Comparison of ENCODE assay signal across 19 mouse cellular contexts in genomic region chr2:78416574-78417109, GRCm38 (mm10).
"Had no signal": no experiment of that assay in that cellular context is flagged by ENCODE, and none has a peak within 500 bp of the region (broad histone marks: within the 10 kb centered on the region; RNA-seq: fewer than 3 reads in every experiment).

No protein-coding gene starts in this region.

- H3K27ac ChIP-seq: layer of hippocampus, adult 2 months; left cerebral cortex, adult 2 months; limb, embryonic 12.5 days; limb, embryonic 15.5 days; liver, embryonic 14.5 days; stomach, postnatal 0 days had no signal

- H3K36me3 ChIP-seq: limb, embryonic 12.5 days; limb, embryonic 15.5 days had no signal

- H3K4me3 ChIP-seq: layer of hippocampus, adult 2 months; left cerebral cortex, adult 2 months; limb, embryonic 12.5 days; limb, embryonic 15.5 days had no signal

- H3K4me1 ChIP-seq: limb, embryonic 15.5 days had no signal

- ATAC-seq: intestine, postnatal 0 days; liver, postnatal 0 days had no signal

- H3K27me3 ChIP-seq: limb, embryonic 12.5 days; limb, embryonic 15.5 days had no signal

- DNase-seq: kidney, adult 8-10 months; kidney, postnatal 14 days; kidney, postnatal 4 days; layer of hippocampus, postnatal 36 days; left cerebral cortex, postnatal 4 days; liver, postnatal 0 days; midbrain, embryonic 14.5 days; thymus, adult 2 months; thymus, postnatal 14 days; thymus, postnatal 4 days had no signal

- H3K9me3 ChIP-seq: limb, embryonic 12.5 days; limb, embryonic 15.5 days had no signal

- H3K9ac ChIP-seq: limb, embryonic 12.5 days; limb, embryonic 15.5 days; liver, embryonic 14.5 days; liver, postnatal 0 days had no signal

- H3K4me2 ChIP-seq: limb, embryonic 12.5 days; limb, embryonic 15.5 days; liver, embryonic 11.5 days; midbrain, embryonic 11.5 days had no signal
